Mouse (Mus musculus) liver, embryonic 11.5 days (tissue): ENCODE data around the gene Slc4a10. TPM values are rescaled to one million over a fixed set of nuclear protein-coding genes. Genes with fewer than 3 reads are reported as not detected.
A peak's percentile ranks its signal among the peaks of the same experiment; 100 is the strongest.
"Not testable (repeated sequence)": the region's sequence is repeated elsewhere in the genome, so short reads cannot be mapped to it uniquely, and the experiment has no call there.

Source experiments
- ATAC-seq: fragments of 200-750 bp; cut with Nextera tagmentation; replicated peaks from 2 replicates; pipeline ENCODE4 v1.8.0; 2017; ENCODE audit warnings: moderate number of reproducible peaks, mild to moderate bottlenecking, moderate TSS enrichment, moderate library complexity; ENCODE audit not compliant: low FRiP score
- DNase-seq: peaks from one replicate; pipeline ENCODE4 v3.0.0-alpha.2; 2017; ENCODE audit warnings: low spot score
- H3K27ac ChIP-seq: fragments of 300-500 bp; sonication (generic); 2 replicates; pipeline ENCODE4 v1.5.1; 2014; ENCODE audit warnings: mild to moderate bottlenecking, low read depth, low read length, control low read depth
- H3K27me3 ChIP-seq: fragments of 300-500 bp; sonication (generic); replicated peaks from 2 replicates; pipeline ENCODE4 v1.6.1; 2014; ENCODE audit warnings: low read length, mixed read lengths; ENCODE audit not compliant: control insufficient read depth, insufficient read depth
- H3K36me3 ChIP-seq: fragments of 300-500 bp; sonication (generic); 2 replicates; pipeline ENCODE4 v1.6.1; 2014; ENCODE audit warnings: mild to moderate bottlenecking, low read length, moderate library complexity, mixed read lengths; ENCODE audit not compliant: control insufficient read depth, insufficient read depth
- H3K4me1 ChIP-seq: fragments of 300-500 bp; sonication (generic); replicated peaks from 2 replicates; pipeline ENCODE4 v1.6.1; 2014; ENCODE audit warnings: low read length, mixed read lengths; ENCODE audit not compliant: control insufficient read depth, insufficient read depth
- H3K4me2 ChIP-seq: fragments of 300-500 bp; sonication (generic); 2 replicates; pipeline ENCODE4 v1.6.1; 2014; ENCODE audit warnings: mild to moderate bottlenecking, control low read depth, moderate library complexity
- H3K4me3 ChIP-seq: fragments of 300-500 bp; sonication (generic); 2 replicates; pipeline ENCODE4 v1.5.1; 2014; ENCODE audit warnings: low read depth, low read length, control low read depth
- H3K9ac ChIP-seq: fragments of 300-500 bp; sonication (generic); 2 replicates; pipeline ENCODE4 v1.6.1; 2014; ENCODE audit warnings: low read depth, low read length, control low read depth
- H3K9me3 ChIP-seq: fragments of 300-500 bp; sonication (generic); 2 replicates; pipeline ENCODE4 v1.6.1; 2016; ENCODE audit warnings: low read length, inconsistent platforms, mixed read lengths; ENCODE audit not compliant: control insufficient read depth
- WGBS: fragments of 180-500 bp; shearing (Covaris S2); extraction: QIAGEN DNeasy Blood & Tissue Kit; methylation state at CpG from one replicate; pipeline ENCODE4 v1.1.7; 2014; 5-methylcytosine and 5-hydroxymethylcytosine counted together
- polyA plus RNA-seq: library from polyadenylated mRNA; unstranded; fragments of >200 nt; fragmentation: Nextera tagmentation; extraction: Ambion mirVana; gene quantifications from 2 replicates; pipeline ENCODE4 v1.2.1, GENCODE M21; 2014

The Slc4a10 gene
- 0.10 and 0.14 TPM in 2 replicates for polyA plus RNA-seq

DNA sequence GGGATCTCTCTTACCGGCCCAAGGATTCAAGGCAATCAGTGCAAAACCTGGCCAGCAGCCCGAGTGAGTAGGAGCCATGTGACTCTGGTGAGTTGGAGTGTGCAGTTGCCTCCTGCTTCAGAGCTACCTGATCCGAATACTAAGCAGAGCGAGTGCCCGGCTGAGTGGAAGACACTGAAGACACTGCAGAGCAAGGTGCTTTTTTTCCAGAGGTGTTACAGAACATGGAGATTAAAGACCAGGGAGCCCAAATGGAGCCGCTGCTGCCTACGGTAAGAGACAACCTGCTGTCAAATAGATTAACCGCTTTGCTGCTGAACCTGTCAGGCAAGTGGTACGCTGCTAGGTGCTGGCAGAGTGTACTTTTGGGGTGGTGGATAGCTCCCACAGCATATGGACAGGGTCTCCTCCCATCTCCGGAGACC lies at the start of gene Slc4a10:
Gene Slc4a10 (plus strand): TSS at position 42 of the 425 bp plus-strand sequence.
- WGBS, result 21% methylated on average over 10 of the region's 10 CpGs
- H3K36me3 ChIP-seq, result no peaks in the 10 kb centered on the region
- no peak within 1 kb of the TSS for H3K9ac ChIP-seq
- H3K27me3 ChIP-seq, result peaks cover 6% of the 10 kb centered on the region; the same call in 1 of the 2 replicates
- H3K4me3 ChIP-seq, result peak within 1 kb of the TSS; percentile 42; the same call in 1 of the 2 replicates
- no peaks in the 10 kb centered on the region for H3K4me1 ChIP-seq
- H3K9me3 ChIP-seq, result no peaks in the 10 kb centered on the region
- H3K4me2 ChIP-seq, result peak within 1 kb of the TSS; percentile 62
- DNase-seq (no peak), ATAC-seq (no peak)
- H3K27ac ChIP-seq, result no peak within 1 kb of the TSS

DNA sequence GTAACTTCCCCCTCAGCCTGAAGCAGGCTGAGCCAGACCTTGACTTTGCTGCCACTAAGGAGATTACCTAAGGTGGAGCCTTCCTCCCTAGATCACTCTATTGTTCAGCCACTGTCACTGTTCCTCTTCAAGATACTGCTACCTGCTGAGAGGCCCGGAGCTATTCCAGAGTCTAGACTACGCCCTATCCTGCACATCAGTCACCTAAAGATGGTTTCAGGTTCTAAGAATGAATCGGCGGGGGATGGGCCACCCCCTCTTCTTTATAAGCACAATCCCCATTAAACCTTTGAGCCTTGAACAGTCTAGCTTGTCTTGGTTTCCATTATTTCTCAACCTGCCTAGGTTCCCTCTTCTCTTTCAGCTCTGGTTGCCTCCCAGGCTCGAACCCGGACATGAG lies 45.0 kb upstream of the Slc4a10 start:
- not testable (repeated sequence) for H3K4me1 ChIP-seq, H3K27me3 ChIP-seq, H3K4me3 ChIP-seq, H3K4me2 ChIP-seq, H3K36me3 ChIP-seq, ATAC-seq, H3K9me3 ChIP-seq, DNase-seq, H3K9ac ChIP-seq, H3K27ac ChIP-seq
- 84% methylated on average over 6 of the region's 6 CpGs for WGBS

DNA sequence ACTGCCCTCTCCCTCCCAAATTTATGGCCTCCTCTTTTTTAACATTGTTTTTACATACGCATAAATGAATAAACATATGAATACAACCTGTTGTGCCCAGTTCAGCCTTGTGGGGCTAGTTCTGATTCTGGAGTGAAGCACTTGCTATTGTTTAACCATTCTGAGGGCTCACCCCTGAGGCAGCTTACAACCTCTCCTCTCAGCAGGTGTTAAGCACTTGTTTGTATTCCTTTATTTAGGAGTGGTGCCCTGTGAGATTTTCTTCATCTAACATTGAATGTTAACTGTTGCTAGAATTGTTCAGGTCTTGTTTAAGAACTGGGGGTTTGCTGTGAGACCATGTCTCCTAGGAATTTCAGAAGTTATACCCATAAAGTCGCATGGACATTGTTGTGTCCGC lies 28.1 kb upstream of the Slc4a10 start:
- Histone ChIP-seq H3K4me3 (no peak overlapping the region), H3K4me2 (no peak overlapping the region), H3K27ac (no peak overlapping the region), H3K36me3 (no peaks in the 10 kb centered on the region), H3K9ac (no peak overlapping the region), H3K4me1 (no peaks in the 10 kb centered on the region), H3K27me3 (no peaks in the 10 kb centered on the region), H3K9me3 (no peaks in the 10 kb centered on the region)
- DNase-seq, result no peak
- WGBS, result 62% methylated on average over 3 of the region's 3 CpGs
- no peak for ATAC-seq

DNA sequence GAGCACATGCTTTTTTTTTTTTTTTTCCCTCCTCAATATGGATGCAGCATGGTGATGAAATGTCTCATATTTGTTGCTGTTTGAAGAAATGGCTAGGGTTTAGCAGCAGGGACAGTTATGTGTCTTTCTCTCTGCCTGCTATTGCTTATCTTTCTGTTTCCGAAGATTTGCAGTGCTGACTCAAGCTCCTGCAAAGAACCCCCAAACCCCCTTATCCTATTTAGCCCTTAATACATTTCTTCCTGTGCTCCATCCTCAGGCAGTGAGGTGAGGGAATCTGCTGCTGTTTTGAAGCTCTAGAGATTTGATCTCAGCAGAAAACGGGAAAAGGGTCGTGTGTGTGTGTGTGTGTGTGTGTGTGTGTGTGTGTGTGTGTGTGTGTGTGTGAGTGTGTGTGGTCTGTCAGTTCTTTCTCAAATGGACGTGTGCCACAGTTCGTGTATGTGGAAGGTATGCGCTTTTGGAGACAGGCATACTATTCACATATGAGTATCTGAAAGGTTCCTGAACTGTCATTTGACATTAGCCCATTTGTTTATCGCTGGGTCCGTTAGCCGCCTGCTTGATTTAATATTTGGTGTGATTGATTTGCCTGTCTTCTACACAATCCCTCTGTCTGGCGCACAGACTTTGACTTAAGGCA lies 720 bp downstream of the Slc4a10 start:
- 13% methylated on average over 10 of the region's 10 CpGs for WGBS
- no peaks in the 10 kb centered on the region for H3K9me3 ChIP-seq
- no peaks in the 10 kb centered on the region for H3K36me3 ChIP-seq
- H3K9ac ChIP-seq, result no peak overlapping the region
- DNase-seq (no peak), ATAC-seq (no peak)
- peaks cover 6% of the 10 kb centered on the region; the same call in 1 of the 2 replicates for H3K27me3 ChIP-seq
- H3K27ac ChIP-seq, result no peak overlapping the region
- peak overlapping the region; percentile 42; the same call in 1 of the 2 replicates for H3K4me3 ChIP-seq
- no peaks in the 10 kb centered on the region for H3K4me1 ChIP-seq
- peak overlapping the region; percentile 62 for H3K4me2 ChIP-seq

DNA sequence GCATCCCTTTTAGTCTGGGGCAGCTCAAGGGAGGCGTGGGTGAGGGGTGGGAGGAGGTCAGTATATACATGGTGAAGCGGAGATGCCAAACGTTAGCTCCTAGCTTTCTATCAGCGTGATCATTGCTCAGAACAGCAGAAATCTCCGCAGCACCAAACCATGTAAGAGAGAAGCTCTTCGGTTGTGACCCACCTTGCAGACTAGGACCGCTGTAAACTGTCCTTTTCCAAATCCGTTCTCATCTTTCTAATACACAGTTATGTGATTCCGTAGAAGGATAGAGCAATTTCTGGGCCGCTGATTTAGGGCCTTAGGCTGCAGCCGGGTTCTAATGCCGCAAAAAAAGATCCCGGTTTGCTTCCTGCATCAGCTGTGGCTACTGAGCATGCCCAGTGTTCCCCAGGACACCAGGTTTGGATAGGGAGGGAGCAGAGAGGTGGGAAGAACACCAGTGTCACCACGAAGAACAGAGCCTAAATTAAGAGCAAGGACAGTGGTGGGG lies 1.3 kb downstream of the Slc4a10 start:
- DNase-seq, result peak; percentile 34
- peak overlapping the region; percentile 42 for H3K4me3 ChIP-seq
- no peaks in the 10 kb centered on the region for H3K9me3 ChIP-seq
- peak overlapping the region; percentile 62 for H3K4me2 ChIP-seq
- peaks cover 6% of the 10 kb centered on the region; the same call in 1 of the 2 replicates for H3K27me3 ChIP-seq
- H3K4me1 ChIP-seq, result no peaks in the 10 kb centered on the region
- WGBS, result 6% methylated on average over 14 of the region's 14 CpGs
- H3K36me3 ChIP-seq, result no peaks in the 10 kb centered on the region
- ATAC-seq, result peak; percentile 45; the same call in 1 of the 2 replicates
- H3K27ac ChIP-seq, result no peak overlapping the region
- no peak overlapping the region for H3K9ac ChIP-seq

DNA sequence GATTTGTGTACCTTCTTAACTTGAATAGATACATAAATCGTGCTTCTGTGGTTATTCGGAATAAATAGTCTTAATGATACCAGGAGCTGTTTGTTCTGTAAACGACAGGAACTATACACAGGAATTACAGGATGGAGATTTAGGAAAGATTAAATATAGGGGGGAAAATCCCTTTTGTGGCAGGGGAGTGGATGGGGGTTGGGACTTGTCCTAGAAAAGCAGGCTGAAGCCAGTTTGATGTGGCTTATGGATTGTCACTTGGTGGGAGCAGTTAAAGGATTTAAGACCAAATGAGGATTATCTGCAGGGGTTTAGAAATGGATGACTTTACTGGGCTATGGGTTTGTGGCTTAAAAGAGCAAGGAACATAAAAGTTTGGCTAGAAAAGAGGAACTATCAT lies 1.9 kb downstream of the Slc4a10 start:
- no peak overlapping the region for H3K4me3 ChIP-seq
- ATAC-seq (no peak), DNase-seq (no peak)
- WGBS, result 24% methylated on average over 3 of the region's 3 CpGs
- no peaks in the 10 kb centered on the region for H3K36me3 ChIP-seq
- H3K4me2 ChIP-seq, result peak overlapping the region; percentile 62
- no peak overlapping the region for H3K9ac ChIP-seq
- no peaks in the 10 kb centered on the region for H3K4me1 ChIP-seq
- H3K9me3 ChIP-seq, result no peaks in the 10 kb centered on the region
- no peak overlapping the region for H3K27ac ChIP-seq
- peaks cover 6% of the 10 kb centered on the region; the same call in 1 of the 2 replicates for H3K27me3 ChIP-seq

DNA sequence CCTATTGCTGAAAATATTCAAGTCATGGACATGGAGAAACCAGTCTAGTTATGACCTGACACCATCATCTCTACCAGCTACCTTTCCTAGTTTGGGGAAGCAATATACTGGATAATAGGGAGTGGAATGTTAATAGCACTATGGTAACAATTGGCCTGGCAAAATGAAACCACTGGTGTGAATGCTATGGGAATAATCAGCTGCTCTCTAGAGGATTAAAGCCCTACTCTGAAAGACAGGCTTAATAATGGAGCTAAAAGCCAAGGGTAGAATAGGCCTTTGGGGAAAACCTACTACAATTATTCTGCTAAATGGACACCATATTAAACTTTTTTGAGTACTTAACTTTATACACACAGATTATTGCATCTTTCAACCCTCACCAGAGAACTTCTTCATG lies 30.2 kb downstream of the Slc4a10 start:
- Histone ChIP-seq H3K27ac (no peak overlapping the region), H3K4me2 (no peak overlapping the region), H3K36me3 (no peaks in the 10 kb centered on the region), H3K9me3 (no peaks in the 10 kb centered on the region), H3K4me1 (no peaks in the 10 kb centered on the region), H3K9ac (no peak overlapping the region), H3K4me3 (no peak overlapping the region), H3K27me3 (no peaks in the 10 kb centered on the region)
- DNase-seq (no peak), ATAC-seq (no peak)

DNA sequence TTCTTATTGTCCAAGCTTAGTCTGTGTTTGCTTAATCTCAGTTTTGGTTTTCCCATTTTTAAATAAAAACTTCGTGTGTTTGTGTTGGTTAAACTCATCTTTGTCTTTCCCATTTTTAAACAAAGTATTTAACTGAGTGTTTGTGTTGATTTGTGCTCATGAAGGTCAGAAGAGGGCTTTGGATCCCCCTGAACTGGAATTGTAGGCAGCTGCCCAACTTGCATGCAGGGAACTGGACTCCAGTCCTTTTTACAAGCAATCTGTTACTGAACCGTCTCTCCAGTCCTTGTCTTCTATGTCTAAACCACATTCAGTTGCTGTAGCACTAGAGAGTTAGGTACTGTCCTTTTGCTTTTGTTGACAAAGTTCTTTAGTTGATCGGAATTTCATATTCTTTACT lies 41.3 kb downstream of the Slc4a10 start:
- no peak overlapping the region for H3K9ac ChIP-seq
- H3K27me3 ChIP-seq, result no peaks in the 10 kb centered on the region
- H3K36me3 ChIP-seq, result no peaks in the 10 kb centered on the region
- DNase-seq (no peak), ATAC-seq (no peak)
- H3K4me3 ChIP-seq, result no peak overlapping the region
- H3K27ac ChIP-seq, result no peak overlapping the region
- no peaks in the 10 kb centered on the region for H3K9me3 ChIP-seq
- WGBS, result 71% methylated on average over 3 of the region's 3 CpGs
- no peaks in the 10 kb centered on the region for H3K4me1 ChIP-seq
- no peak overlapping the region for H3K4me2 ChIP-seq

DNA sequence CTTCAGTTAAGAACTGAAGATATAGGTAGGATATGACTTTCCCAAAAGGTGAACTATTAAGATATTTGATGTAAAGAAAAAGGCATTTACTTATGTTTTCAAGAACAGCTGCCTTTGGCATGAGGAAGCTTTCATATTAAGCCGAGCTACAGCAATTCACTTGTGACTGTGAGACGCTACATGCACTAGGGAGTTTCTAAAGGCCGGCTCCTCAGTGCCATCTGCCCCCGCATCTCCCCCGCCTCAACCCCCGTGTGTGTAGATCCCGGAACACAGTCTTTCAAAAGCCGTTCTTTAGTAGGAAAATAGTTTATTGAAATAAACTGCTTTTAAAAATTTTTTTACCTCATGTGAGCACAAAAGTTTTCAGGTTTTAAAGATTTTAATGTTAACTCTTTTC lies 42.5 kb downstream of the Slc4a10 start:
- no peak for ATAC-seq
- 80% methylated on average over 8 of the region's 8 CpGs for WGBS

More for the DNA sequence above, 42.5 kb downstream of the Slc4a10 start:
- Histone ChIP-seq H3K36me3 (no peaks in the 10 kb centered on the region), H3K4me3 (no peak overlapping the region), H3K27me3 (no peaks in the 10 kb centered on the region), H3K4me1 (no peaks in the 10 kb centered on the region), H3K27ac (no peak overlapping the region), H3K4me2 (no peak overlapping the region), H3K9ac (no peak overlapping the region), H3K9me3 (no peaks in the 10 kb centered on the region)
- no peak for DNase-seq
